ENCODE assay signal across 10 mouse cellular contexts in genomic region chr7:44594291-44594690, GRCm38 (mm10). TPM values are rescaled to one million over a fixed set of nuclear protein-coding genes. Genes with fewer than 3 reads are reported as not detected.
DNase-seq lines count a peak whose midpoint lies in the region; ATAC-seq lines count a peak whose summit lies in the region.
"Had no signal": no experiment of that assay in that cellular context is flagged by ENCODE, and none has a peak within 500 bp of the region (broad histone marks: within the 10 kb centered on the region; RNA-seq: fewer than 3 reads in every experiment).

No protein-coding gene starts in this region.

- H3K4me2 ChIP-seq in hindbrain, embryonic 13.5 days = peak overlapping the region; percentile 85
- H3K4me2 ChIP-seq in neural tube, embryonic 13.5 days = peak overlapping the region; percentile 92
- H3K4me2 ChIP-seq in kidney, embryonic 14.5 days (replicated peaks; ENCODE audit: low read depth, low read length) = no peak overlapping the region

- ATAC-seq in hindbrain, embryonic 13.5 days (ENCODE audit: low FRiP score) = peak; percentile 1; the same call in 1 of the 2 replicates
- no peak for ATAC-seq in neural tube, embryonic 13.5 days (ENCODE audit: low read depth)
- ATAC-seq in kidney, embryonic 14.5 days (ENCODE audit: low FRiP score, low TSS enrichment) = no peak

- 47% methylated on average over 6 of the region's 6 CpGs for WGBS in hindbrain, embryonic 13.5 days
- WGBS in neural tube, embryonic 13.5 days = 60% methylated on average over 6 of the region's 6 CpGs
- WGBS in kidney, embryonic 14.5 days = 68% methylated on average over 6 of the region's 6 CpGs

- peak overlapping the region; percentile 75 for H3K9ac ChIP-seq in hindbrain, embryonic 13.5 days
- peak overlapping the region; percentile 84 for H3K9ac ChIP-seq in neural tube, embryonic 13.5 days
- no peak overlapping the region for H3K9ac ChIP-seq in kidney, embryonic 14.5 days (ENCODE audit: low read depth, low read length)
- H3K9ac ChIP-seq: limb, embryonic 15.5 days had no signal

- H3K36me3 ChIP-seq in hindbrain, embryonic 13.5 days = peaks cover 13% of the 10 kb centered on the region
- peaks cover 11% of the 10 kb centered on the region for H3K36me3 ChIP-seq in neural tube, embryonic 13.5 days
- H3K36me3 ChIP-seq in kidney, embryonic 14.5 days (ENCODE audit: control insufficient read depth, insufficient read depth, low read length) = no peaks in the 10 kb centered on the region
- H3K36me3 ChIP-seq: limb, embryonic 15.5 days had no signal

- peak; percentile 43 to 53 for DNase-seq in right cerebral cortex, adult 2 months (ENCODE audit: low spot score in 2 of 2)
- DNase-seq in right cerebral cortex, adult 18-20 months = no peak
- peak; percentile 85 to 90 for DNase-seq in cerebellum, postnatal 25 days
- no peak for DNase-seq in gastrocnemius, adult 18-20 months (ENCODE audit: low spot score)
- no peak for DNase-seq in thymus, postnatal 14 days

- H3K27me3 ChIP-seq in hindbrain, embryonic 13.5 days = peaks cover 22% of the 10 kb centered on the region
- peaks cover 22% of the 10 kb centered on the region for H3K27me3 ChIP-seq in neural tube, embryonic 13.5 days
- peaks cover 43% of the 10 kb centered on the region for H3K27me3 ChIP-seq in kidney, embryonic 14.5 days (ENCODE audit: control insufficient read depth, insufficient read depth, low read length)

- H3K4me1 ChIP-seq in hindbrain, embryonic 13.5 days (replicated peaks) = peaks cover 46% of the 10 kb centered on the region
- peaks cover 50% of the 10 kb centered on the region for H3K4me1 ChIP-seq in neural tube, embryonic 13.5 days (replicated peaks)
- H3K4me1 ChIP-seq in kidney, embryonic 14.5 days (ENCODE audit: control insufficient read depth, insufficient read depth, low read length) = peaks cover 10% of the 10 kb centered on the region; the same call in 1 of the 2 replicates

- no peaks in the 10 kb centered on the region for H3K9me3 ChIP-seq in hindbrain, embryonic 13.5 days
- no peaks in the 10 kb centered on the region for H3K9me3 ChIP-seq in neural tube, embryonic 13.5 days
- H3K9me3 ChIP-seq in kidney, embryonic 14.5 days (ENCODE audit: control insufficient read depth, low read length) = no peaks in the 10 kb centered on the region
- H3K9me3 ChIP-seq: limb, embryonic 15.5 days had no signal

- peak overlapping the region; percentile 66 for H3K4me3 ChIP-seq in hindbrain, embryonic 13.5 days
- peak overlapping the region; percentile 64 for H3K4me3 ChIP-seq in neural tube, embryonic 13.5 days
- no peak overlapping the region for H3K4me3 ChIP-seq in kidney, embryonic 14.5 days (ENCODE audit: low read length)
- H3K4me3 ChIP-seq: limb, embryonic 15.5 days had no signal

- H3K27ac ChIP-seq in hindbrain, embryonic 13.5 days = peak overlapping the region; percentile 85
- peak overlapping the region; percentile 76 for H3K27ac ChIP-seq in neural tube, embryonic 13.5 days (replicated peaks)
- no peak overlapping the region for H3K27ac ChIP-seq in kidney, embryonic 14.5 days (ENCODE audit: low read depth, low read length)
- H3K27ac ChIP-seq: limb, embryonic 15.5 days; stomach, postnatal 0 days had no signal

RNA-seq across cellular contexts. Expression of gene Kcnc3, which starts 3.8 kb away (rescaled TPM):
- 4.4 and 5.0 TPM in 2 replicates for polyA plus RNA-seq in hindbrain, embryonic 13.5 days (2015; fragmentation: Nextera tagmentation; extraction: Ambion mirVana)
- polyA plus RNA-seq in neural tube, embryonic 13.5 days (2015; fragmentation: Nextera tagmentation; extraction: Ambion mirVana) = 4.7 and 5.2 TPM in 2 replicates
- total RNA-seq in gastrocnemius, adult 18-20 months (2021) = 1 to 10 TPM; 3.7 to 5.1 TPM
- polyA plus RNA-seq in kidney, embryonic 14.5 days (2014; fragmentation: Nextera tagmentation; extraction: Ambion mirVana) = 0.18 and 0.26 TPM in 2 replicates

RNA-seq across cellular contexts. Expression of gene Napsa, which starts 22.1 kb away (rescaled TPM):
- 1.1 and 1.7 TPM in 2 replicates for polyA plus RNA-seq in hindbrain, embryonic 13.5 days (2015; fragmentation: Nextera tagmentation; extraction: Ambion mirVana)
- polyA plus RNA-seq in neural tube, embryonic 13.5 days (2015; fragmentation: Nextera tagmentation; extraction: Ambion mirVana) = 1.2 and 1.6 TPM in 2 replicates
- under 1 TPM; 0.47 to 0.91 TPM for total RNA-seq in gastrocnemius, adult 18-20 months (2021)
- polyA plus RNA-seq in kidney, embryonic 14.5 days (2014; fragmentation: Nextera tagmentation; extraction: Ambion mirVana) = 5.0 and 7.0 TPM in 2 replicates

RNA-seq across cellular contexts. Expression of gene Nr1h2, which starts 40.5 kb away (rescaled TPM):
- polyA plus RNA-seq in hindbrain, embryonic 13.5 days (2015; fragmentation: Nextera tagmentation; extraction: Ambion mirVana) = 69.8 and 70.9 TPM in 2 replicates
- 60.1 and 65.2 TPM in 2 replicates for polyA plus RNA-seq in neural tube, embryonic 13.5 days (2015; fragmentation: Nextera tagmentation; extraction: Ambion mirVana)
- total RNA-seq in gastrocnemius, adult 18-20 months (2021) = 10 to 100 TPM; 42.7 to 45.2 TPM
- 69.1 and 69.8 TPM in 2 replicates for polyA plus RNA-seq in kidney, embryonic 14.5 days (2014; fragmentation: Nextera tagmentation; extraction: Ambion mirVana)

RNA-seq across cellular contexts. Expression of gene Pold1, which starts 45.6 kb away (rescaled TPM):
- 24.4 and 28.8 TPM in 2 replicates for polyA plus RNA-seq in hindbrain, embryonic 13.5 days (2015; fragmentation: Nextera tagmentation; extraction: Ambion mirVana)
- polyA plus RNA-seq in neural tube, embryonic 13.5 days (2015; fragmentation: Nextera tagmentation; extraction: Ambion mirVana) = 22.5 and 22.7 TPM in 2 replicates
- 1 to 10 TPM; 4.6 to 4.8 TPM for total RNA-seq in gastrocnemius, adult 18-20 months (2021)
- 51.6 and 69.5 TPM in 2 replicates for polyA plus RNA-seq in kidney, embryonic 14.5 days (2014; fragmentation: Nextera tagmentation; extraction: Ambion mirVana)

Comparison
In these comparisons a context has a peak if more than half of its experiments do, and no peak if none do; other contexts are left out.
1. DNase-seq: peak in right cerebral cortex, adult 2 months (2 of 2) and cerebellum, postnatal 25 days (2 of 2); none in right cerebral cortex, adult 18-20 months (single experiment), gastrocnemius, adult 18-20 months (single experiment) and thymus, postnatal 14 days (single experiment).